Mouse (Mus musculus): ENCODE measurements at regions not wholly inside any gene's neighbourhood (a gene's known extent, or its start where the extent isn't known, plus 50 kb on each side); places are given as distances from the start of the nearest gene placed in this dataset.

DNA sequence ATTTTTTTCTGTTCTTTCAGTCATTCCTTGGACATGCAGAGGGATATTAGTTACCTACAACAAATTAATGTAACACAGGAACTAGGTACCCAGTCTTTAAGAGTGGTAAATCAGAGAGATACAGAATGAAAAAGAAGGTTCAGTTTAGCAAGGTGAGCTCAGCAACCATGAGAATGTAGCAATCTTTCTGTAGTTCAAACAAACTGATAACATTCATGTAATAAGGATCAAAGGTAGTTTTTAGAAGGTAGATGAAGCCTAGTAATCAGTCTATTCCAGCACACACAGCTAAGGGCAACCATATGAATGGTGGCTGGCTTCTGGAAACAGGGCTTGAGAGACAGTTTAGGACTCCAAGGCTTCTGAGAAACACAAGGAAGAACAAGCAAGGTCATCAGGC lies 138.1 kb upstream of the Igf1 start:
- intact Hi-C loops (cut with DNase I) = no loop called here
- no peak for DNase-seq

DNA sequence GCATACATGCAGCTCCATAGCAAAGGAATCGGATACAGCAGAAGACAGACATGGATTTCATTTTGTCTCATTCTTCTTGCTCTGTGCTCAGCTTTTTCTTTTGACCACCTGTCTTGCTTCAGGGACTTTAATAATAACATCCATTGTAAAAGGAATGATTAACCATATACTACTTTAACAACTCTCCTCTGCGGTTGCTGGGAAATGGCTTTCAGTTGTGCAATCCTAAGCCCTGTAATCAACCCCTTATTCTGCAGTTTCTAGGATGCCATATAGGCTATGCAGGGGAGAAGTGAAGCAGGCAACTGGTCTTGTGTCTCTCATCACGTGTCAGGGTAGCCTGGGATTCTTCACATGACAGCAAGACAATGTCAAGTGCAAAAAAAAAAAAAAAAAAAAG lies 135.8 kb upstream of the Igf1 start:
- intact Hi-C loops (cut with DNase I) = no loop called here
- no peak for DNase-seq

DNA sequence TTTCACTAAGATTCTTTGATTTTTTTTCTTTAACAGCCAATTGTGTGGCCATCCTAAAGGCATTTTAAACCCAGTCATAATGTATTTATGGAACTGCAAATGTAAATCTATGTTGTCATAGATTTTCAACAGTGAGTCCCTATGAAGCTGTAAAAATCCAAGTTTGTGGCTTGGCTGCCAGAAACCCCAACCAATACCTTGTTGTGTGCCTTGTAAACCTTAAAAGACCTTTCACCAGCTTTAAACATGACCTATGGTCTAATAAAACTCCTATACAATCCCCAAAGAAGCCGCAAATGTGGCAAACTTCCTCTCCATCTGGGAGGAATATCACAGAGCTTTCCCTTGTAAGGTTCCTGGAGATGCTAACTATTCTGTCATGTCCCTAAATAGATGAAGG lies 125.4 kb upstream of the Igf1 start:
- intact Hi-C loops (cut with DNase I) = no loop called here
- no peak for DNase-seq

DNA sequence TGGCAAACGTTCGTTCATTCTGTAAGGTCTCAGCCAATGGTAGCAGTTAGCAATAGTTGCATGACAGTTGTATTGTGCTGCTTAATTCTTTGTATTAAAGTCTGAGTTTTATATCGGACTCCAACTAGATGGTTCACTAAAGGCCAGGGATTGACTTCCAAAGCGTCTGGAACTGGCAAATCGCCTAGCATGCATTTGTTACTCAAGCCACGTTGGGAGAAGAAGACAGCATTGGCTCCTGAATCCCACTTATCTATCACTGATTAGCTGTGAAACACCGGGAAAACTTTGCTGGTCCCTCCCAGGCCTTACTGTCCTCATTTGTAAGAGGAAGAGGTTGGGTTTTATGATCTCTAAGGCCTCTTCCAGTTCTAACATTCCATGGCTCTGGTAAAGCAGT lies 124.8 kb upstream of the Igf1 start:
- intact Hi-C loops (cut with DNase I) = no loop called here
- no peak for DNase-seq

DNA sequence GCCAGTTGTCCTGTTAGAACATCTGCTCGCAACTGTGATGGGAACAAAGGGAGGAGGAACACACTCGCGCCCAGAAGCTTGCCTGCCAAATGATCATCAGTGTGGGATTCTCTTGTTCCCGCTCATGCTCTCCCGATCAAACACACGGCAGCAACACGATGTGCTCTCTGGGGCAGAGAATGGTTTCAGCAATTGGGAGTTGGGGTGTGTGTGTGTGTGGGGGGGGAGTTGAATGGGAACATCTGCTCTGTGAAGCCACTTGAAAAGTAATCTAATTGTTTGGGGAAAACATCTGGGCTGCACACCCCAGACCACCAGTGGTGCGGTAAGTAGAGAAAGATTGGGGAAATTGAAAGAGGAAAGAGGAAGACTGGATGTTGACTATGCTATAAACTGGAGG lies 117.7 kb upstream of the Igf1 start:
- peak; percentile 23 to 25 for DNase-seq
- intact Hi-C loops (cut with DNase I) = no loop called here

DNA sequence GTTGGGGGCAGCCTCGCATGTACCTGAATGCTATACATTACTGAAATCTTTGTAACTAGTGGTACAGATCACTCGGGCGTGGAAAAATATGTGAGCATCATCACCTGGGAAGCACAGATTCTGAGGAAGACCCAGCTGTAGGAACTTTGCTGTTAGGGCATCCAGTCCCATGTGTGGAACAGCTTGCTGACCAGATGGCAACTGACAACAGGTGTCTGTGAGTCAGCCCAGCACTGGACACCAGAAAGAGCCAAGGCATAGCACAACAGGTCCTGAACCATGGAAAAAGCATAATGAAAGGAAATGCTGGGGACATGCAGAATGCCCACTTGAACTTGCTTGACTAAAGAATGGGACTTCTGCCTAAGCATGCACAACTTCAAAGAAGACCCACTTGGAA lies 115.3 kb upstream of the Igf1 start:
- intact Hi-C loops (cut with DNase I) = no loop called here
- no peak for DNase-seq

DNA sequence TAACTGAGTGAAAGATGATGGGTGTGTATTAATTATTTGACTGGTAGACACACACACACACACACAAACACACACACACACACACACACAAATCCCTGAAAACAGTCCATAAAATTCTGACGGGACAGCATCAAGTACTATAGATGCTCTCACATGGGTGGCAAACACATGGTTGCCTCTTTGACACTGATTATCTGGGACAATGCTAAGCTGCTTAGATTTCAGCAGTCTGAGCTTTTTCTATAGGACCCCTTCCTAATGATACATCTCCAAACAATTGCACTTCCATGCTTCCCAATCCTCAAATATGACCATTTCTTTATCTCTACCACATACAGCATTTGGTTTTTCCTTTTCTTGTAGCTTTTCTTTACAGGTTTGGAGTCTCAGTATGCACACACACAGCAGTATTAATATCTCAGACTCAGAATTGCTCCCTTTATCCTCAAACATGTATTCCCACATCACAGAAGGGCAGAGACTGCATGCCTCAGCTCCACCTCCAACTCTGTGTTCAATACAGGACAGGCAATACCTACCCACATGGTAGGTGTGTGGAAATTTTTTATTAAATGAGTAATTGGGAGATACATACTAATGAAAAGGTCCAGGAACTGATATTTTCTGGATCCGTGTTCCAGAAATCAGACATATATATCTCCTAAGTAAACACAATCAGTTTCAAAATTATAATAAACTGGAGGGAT lies 110.1 kb upstream of the Igf1 start:
- intact Hi-C loops (cut with DNase I) = no loop called here
- no peak for DNase-seq

DNA sequence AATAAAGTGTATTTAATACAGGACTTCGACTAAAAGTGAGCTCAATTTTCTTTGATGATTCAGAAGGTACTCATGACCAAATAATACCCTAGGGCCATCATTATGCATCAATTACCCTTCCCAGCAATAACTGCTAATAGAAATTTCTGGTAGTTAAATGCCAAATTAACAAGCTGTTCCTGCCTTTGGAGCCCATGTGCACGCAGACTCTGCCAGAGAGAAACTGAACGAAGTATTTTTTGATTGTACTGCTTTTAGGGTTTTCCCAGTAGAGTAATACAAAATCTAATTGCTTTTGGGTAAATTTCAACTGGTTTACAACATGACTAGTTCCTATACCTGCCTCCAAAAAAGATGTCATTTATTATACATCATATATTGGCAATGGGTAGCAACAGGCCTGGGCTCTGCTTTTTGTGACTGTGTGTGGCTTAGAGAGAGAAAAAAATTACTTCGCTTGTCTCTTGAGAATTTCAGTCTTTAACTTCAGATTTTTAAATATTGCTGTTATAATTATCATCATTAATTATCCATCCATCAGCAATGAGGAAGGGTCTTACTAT lies 109.4 kb upstream of the Igf1 start:
- intact Hi-C loops (cut with DNase I) = no loop called here

DNA sequence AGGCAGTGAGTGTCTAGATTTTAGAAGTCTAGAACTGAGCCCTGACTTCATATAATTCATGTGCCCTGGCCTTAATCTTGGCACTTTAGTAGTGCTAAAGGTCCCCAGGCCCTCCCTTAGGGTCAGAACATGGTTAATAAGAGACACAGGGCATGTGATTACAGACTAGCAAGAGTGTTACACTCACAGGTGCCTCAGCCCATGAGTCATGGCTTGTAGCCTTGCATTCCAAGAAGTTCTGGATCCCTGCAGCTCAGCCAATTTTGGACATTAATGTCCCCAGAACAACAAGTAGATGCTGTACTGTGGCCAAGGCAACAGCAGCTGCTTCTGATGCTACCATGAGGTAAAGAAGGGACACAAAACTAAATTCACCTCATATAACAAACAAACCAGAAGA lies 107.7 kb upstream of the Igf1 start:
- DNase-seq = no peak
- intact Hi-C loops (cut with DNase I) = no loop called here

More for the DNA sequence above, 109.4 kb upstream of the Igf1 start:
- DNase-seq = no peak

DNA sequence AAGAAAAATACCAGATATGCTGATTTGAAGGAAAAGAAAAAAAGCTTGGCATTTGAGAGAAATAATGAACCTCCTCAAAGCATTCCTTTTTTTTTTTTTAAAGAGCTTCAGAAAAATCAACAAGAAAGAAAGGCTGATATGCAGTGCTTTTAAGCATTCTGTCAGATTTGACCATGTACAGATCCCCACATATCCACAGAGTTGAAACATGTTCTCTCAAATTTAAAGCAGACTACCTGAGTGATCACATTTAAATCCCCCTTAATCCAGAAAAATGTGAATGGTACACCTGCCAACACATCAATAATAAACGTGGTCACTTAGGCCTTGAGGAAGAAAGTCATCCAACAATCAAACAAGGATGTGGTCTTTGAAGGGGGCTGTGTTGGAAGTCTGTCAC lies 107.1 kb upstream of the Igf1 start:
- no peak for DNase-seq
- intact Hi-C loops (cut with DNase I) = no loop called here

DNA sequence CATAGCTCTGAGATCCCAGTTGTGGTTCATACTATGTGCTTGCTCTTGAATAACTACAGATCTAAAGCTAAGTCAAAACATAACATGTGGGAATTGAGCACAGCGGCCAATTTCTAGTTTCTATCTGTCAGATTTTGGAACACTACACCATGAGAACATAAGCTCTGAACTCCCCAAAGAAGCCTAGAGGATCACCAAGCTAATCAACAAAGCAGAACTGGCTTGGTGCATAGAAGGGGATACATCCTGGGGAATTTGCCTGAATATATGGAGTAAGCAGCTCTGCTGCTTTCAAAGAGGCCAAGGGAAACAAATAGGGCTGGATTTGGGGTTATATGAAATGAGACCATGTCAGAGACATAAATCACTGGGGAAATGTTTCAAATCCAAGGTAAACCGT lies 105.9 kb upstream of the Igf1 start:
- intact Hi-C loops (cut with DNase I) = no loop called here
- no peak for DNase-seq

DNA sequence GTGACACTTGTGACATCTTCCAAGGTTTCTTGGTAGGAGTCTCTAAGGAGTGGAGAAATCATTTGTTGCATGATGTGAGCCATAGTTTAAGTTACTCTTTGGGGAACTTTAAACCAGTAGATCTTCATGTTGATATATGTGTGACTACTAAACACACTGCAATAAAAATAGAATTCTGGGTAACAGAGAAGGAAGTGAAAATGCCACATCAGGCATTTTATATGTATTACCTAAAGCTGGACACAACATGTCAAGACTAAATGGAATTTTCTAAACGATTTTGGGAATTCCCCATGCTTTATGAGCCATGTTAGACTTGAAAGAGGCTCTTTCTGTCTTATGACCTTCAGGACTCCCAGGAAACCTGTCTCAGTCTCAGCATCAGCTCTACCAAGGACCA lies 104.6 kb upstream of the Igf1 start:
- no peak for DNase-seq
- intact Hi-C loops (cut with DNase I) = no loop called here

DNA sequence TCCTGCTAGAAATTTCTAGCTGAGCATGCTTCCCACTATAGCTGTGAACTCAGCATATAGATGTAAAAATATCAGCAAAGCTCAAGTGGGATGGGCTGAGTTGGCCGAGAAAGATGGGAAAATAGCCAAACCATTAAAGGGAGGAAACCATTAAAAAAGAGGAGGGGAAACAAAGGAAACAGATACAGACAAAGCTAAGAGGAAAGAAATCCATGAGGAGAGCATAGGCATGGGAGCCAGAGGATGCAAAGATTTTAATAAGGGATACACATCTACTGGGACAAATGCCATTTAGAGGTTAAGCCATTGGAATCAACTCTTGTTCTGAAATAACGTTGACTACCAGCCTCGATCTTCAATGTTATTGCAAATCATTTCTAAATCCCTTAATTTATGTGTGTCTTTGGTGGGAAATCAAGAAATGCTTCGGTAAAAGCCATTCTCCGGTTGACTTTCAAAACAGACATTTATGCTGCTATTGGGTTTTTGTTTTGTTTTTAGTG lies 96.5 kb upstream of the Igf1 start:
- intact Hi-C loops (cut with DNase I) = no loop called here

DNA sequence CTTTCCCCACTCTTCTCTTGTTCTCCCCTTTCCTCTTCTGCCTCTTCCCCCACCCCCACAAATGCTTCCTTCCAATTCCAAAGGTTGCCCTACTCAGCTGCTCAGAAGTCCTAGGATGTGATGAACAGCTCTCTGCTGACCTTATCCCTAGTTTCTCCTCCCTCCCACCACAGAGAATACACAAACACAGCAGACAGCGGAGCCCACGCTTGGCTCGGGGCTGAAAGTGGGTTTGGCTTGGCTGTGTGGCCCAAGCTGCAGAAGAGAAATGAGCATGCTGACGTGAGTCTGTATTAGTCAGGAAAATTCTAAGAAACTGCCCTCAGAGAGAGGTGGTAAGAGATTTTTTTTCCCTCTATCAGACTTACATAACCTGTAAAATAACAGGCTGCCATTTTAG lies 70.5 kb upstream of the Igf1 start:
- DNase-seq = peak; percentile 49 to 63
- intact Hi-C loops (cut with DNase I) = no loop called here

More for the DNA sequence above, 96.5 kb upstream of the Igf1 start:
- no peak for DNase-seq

DNA sequence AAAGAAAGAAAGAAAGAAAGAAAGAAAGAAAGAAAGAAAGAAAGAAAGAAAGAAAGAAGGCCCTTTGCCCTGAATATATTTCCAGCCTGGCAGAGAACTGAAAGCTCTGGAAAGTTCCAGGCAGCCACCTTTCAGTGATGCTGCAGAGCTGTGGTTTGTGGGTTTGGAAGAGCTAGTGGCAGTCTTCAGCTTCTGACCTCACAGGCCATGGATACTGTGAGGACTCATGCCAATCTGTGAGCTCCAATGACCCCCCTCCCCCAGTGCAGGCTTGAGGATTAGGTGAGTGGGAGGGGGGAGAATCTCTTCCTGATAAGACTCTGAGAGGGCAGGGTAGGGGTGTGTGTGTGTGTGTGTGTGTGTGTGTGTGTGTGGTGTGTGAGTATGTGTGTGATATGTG lies 65.7 kb upstream of the Igf1 start:
- intact Hi-C loops (cut with DNase I) = no loop called here
- DNase-seq = no peak

DNA sequence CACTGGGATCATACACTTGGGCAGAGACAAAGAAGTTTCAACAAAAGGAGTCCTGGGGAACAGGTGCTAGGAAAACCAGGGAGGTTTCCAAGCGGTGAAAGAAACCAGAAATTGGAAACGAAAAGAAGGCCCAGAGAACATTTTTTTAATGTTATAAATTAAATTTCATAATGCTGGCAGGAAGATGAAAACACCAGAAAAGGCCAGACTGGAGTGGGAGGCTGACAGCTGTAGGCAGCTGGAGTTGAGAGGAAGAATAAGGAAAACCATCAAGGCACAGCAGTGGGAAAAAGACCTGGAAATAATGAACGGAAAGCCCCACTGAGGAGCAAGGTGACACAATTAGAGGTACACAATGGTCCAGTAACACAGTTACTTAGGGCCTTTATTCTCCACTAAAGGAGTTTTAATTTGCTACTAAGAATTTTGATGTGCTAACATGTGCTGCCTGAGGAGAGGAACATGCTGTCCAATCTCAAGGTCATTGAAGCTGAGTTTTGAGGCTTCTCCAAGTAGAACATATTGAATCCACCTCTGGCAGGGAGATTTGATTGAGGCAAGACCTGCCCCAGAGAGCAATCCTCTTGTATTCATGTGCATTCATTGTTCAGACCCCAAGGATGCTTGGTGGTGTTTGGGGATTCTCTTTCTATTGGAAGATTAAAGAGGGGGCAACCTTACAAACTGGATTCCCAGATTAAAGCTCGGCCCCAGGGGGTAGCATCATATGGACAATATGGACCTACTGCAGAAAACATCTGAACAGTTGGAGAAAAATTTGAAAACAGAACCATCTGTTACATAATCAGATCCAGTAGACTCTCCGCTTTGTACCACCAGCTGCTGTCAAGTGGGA lies 53.9 kb upstream of the Igf1 start:
- intact Hi-C loops (cut with DNase I) = no loop called here
- DNase-seq = peak; percentile 38 to 46

DNA sequence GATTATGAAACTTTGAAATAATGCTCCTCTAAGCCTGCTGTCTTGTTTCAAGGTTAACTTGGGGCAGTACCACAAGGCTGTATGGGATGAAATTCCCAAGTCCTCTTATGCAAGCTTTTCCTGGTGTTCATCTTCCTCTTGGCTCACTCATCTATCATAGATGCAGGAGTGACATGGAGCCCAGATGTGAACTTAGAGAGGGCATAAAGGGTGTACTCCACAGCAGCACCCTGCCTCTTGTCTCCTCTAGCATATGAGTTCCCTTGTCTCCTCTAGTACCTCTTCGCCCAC lies 53.3 kb upstream of the Igf1 start:
- DNase-seq = no peak
- intact Hi-C loops (cut with DNase I) = no loop called here
